Mouse (Mus musculus): ENCODE results near the gene Isg15.

- no peak for TF ChIP-seq CTCF (IDR thresholded peaks at IDR 0.05)
- TF ChIP-seq POLR2A (IDR thresholded peaks at IDR 0.05; ENCODE audit: insufficient read depth, low read depth, low read length), result no peak
- no peak for TF ChIP-seq EP300 (IDR thresholded peaks at IDR 0.05; ENCODE audit: insufficient read depth, low read depth, low read length)
Observed at GRCm38 (mm10) chr4:156188811-156189323, 11.8 kb downstream of the Isg15 start.
